Mouse (Mus musculus) adrenal gland, postnatal 4 days (tissue): ENCODE data around the gene Wdcp. TPM values are rescaled to one million over a fixed set of nuclear protein-coding genes. Genes with fewer than 3 reads are reported as not detected.
"Not testable (repeated sequence)": the region's sequence is repeated elsewhere in the genome, so short reads cannot be mapped to it uniquely, and the experiment has no call there.

Experiments used
- DNase-seq, 2 experiments: peaks; one replicate each; pipeline ENCODE4 v3.0.0; 2021 to 2022; ENCODE audit warnings: low spot score in 2 of 2, mixed read lengths in 2 of 2
- long read RNA-seq, 2 experiments: library from polyadenylated mRNA; stranded (forward); transcript quantifications; one replicate each; pipeline ENCODE4 v2.0.0; 2021
- total RNA-seq, 2 experiments: library from RNA; stranded (reverse); gene quantifications; 2 replicates each; pipeline ENCODE4 v1.2.3; 2021

Gene Wdcp
- total RNA-seq: 10 to 100 TPM; 10.8 to 15.5 TPM
- long read RNA-seq, experiment 1, partial matches to known transcripts: 0 of 5 reads
- long read RNA-seq, experiment 1, other reads (novel, unspliced or antisense): 0 of 5 reads
- long read RNA-seq, experiment 2, partial matches to known transcripts: 0 of 1 reads
- long read RNA-seq, experiment 2, other reads (novel, unspliced or antisense): 0 of 1 reads

DNA sequence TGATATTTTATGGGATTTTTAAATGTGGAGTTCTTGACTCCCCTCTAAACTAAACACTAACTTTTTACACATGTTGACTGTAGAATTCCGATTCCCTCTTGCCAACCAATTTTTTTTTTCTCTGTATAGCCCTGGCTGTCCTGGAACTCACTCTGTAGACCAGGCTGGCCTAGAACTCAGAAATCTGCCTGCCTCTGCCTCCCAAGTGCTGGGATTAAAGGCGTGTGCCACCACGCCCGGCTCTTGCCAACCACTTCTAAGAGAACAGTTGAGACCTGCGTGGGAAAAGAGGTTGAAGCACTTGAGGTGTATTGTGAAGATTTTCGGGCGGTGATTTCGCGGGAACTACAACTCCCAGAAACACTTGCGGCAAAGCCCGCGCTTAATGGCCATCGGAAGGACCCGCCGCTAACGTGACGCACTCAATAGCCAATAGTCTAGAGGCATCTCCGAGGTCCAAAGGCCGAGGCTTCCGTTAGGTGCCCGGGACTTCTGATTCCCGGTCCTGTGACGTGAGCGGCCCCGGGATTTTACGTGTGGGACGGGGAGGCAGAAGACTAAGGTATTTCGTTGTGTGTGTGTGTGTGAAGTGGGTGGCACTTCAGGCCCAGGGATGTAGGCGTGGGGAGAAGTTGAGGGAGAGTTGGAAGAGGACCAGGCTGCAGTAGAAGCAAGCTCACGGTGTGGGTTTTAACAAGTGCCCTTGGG, at the start of gene Wdcp:
Gene Wdcp (plus strand): TSS at position 414 of the 708 bp plus-strand sequence.
- DNase-seq: peak; percentile 48 to 71

DNA sequence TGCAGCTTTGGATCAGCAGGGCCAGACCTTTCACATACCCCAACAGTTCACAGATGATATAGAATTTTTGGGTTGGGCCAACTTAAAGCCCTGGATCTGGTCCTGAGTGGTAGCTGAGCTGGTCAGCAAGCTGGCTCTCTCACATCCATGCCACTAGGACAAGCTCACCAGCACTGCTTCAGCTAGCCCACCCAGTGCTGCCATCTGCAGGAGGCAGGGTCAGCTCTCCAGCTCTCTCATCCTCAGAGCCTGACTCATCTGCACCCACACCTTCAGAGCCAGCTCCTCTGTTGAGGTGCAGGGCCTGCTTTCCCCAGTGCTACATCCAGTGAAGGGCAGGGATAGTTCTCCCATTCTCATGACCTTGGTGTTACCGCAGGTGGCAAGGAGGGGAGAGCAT, 49.4 kb upstream of the Wdcp start:
- DNase-seq: no peak

DNA sequence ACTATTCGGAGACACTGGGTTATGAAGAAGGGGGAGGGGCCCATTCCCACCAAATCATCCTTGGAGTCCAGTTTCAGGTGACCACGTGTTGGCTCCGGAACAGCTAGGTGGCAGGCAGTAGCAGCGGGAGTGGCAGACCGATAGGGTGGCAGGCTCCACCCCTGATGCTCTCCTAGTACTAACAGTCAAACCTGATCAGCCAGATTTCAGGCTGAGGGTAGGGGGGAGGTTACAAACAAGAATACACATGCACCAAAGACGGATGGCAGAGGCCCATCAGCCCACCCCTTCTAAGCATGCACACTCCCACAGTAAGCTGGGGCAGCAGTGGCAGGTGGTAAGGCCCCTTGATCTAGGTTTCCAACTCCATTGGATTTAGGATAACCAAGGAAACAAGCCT, 45.6 kb upstream of the Wdcp start:
- not testable (repeated sequence) for DNase-seq

DNA sequence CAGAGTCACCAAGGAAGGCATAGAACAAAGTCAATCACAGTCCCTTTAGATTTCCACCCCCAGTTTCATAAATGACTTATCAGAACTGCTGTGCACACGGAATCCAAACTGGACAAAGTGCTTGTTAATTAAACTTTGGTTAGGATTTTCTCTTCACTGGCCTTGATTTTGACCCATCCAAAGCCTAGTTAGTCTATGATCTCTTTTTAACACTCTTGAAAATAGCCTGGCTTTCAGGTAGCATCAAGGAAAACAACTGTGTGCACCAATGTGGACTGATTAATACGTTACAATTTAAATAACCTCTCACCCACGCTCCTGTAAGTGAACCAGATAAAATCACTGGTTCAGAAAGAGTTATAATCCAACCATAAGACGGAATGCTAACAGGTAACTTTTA, 32.1 kb upstream of the Wdcp start:
- DNase-seq: no peak

DNA sequence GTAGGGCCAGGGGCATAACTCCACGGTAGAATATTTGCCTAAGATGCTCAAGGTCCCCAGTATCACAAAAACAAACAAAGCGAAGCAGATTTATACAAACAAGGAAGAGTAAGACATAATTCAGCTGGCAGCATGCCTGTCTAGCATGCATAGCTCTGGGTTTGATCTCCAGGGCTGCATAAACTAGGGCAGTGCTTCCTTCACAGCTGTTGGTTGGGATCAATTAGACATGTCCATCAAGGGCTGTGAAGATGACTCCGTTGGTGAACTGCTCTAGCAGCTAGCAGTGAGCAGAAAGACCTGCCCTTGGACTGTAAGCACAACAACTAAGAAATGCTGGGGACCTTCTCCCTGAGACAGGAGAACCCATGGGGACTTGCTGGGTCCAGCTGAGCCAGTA, 31.4 kb upstream of the Wdcp start:
- no peak for DNase-seq

DNA sequence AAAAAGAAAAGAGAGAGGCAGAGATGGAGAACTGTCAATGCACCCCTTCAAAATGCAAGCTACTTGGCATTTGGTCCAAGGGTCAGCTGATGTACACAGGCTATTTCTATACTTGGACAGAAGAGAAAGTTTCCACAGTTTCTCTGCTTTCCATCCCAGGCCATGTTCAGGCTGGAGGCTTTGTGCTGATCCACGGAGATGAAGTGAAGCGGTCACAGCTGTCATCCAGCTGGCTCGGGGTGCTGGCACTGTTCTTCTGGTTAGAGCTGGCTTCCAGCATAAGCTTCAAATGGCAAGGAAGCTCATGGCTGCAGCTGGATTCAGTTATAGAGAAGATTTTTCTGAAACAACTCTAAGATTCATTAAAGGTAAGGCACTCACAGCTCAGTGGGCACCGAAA, 29.5 kb upstream of the Wdcp start:
- DNase-seq: no peak

DNA sequence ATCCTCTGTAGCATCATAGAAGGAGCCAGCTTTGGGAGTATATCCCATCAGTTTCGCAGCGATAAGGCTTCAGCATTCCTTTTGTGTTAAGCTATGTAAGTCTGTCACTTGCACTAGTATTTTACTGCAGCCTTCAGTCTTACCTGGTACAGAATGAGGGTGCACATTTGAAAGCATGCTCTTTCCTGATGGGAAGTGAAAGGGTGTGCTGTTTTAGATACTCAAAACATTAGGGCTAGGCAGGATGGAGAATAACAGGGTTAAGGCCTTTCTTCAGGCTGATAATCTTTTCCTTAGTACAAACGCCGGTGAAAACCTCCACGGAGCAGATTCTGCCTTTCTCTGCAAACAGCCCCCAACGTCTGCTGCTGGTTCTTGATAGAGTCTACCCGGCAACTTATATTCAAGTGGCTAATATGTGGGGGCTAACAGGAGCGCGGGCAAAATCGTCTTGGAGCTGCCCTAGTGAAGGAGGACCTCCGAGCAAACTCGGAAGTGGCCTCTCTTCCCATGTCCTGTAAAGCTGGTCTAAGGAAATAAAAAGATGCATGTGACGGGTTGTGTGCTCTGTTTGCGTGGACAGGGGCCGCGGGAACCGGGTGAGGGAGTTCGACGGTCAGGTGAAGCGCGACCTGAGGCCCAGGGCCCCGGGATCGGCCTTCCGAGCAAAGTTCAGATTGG, 26.3 kb upstream of the Wdcp start:
- DNase-seq: no peak

DNA sequence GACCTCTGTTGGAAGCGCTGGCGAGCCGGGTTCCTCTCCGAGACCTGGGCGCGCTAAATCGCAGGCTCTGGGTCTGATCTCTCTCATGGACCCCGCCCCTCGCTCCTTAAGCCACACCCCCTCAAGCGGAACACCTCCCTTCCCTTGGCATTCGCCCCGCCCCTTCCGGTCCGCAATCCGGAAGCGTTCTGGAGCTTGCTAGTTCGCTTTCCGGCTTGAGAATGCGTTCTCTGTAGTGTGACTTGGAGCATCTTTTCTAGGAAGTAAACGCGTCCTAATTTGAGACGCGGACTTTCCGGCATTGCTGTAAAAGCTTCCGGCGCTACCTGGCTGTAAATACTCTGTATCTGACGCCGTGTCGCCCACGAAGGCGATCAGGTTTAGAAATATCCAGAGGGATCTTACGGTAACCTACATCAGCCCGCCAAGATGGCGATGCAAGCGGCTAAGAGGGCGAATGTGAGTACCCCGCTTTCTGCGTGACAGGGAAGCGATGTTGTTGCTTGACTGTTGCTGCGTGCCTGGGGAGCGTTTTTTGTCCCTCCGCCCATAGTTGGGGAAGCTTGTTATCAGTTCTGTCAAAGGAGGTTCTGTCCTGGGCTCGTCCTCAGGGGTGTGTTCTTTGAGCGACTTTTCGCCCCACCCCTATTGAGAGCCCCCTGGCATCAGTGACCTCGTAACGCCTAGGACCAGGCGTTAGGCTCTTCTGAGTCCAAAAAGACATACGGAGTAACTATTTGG, 25.6 kb upstream of the Wdcp start, which contains the start of gene Sf3b6:
Gene Sf3b6 (plus strand): TSS at position 184 of the 741 bp plus-strand sequence.
- peak; percentile 96 to 99 for DNase-seq

DNA sequence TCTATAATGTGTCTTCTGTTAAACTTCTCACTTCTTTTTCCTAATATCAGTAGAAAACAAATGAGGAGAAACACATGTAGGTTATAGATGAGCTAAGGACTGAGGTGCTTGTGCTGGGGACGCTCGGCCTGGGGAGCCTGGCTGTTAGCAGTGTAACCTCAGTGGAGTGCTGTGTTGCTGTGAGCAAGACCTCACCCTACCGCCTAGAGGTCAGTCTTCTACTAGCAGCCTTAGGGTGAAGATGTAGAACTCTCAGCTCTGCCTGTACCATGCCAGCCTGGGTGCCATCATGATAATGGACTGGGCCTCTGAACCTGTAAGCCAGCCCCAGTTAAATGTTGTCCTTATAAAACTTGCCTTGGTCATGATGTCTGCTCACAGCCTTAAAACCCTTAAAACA, 15.8 kb upstream of the Wdcp start:
- no peak for DNase-seq

DNA sequence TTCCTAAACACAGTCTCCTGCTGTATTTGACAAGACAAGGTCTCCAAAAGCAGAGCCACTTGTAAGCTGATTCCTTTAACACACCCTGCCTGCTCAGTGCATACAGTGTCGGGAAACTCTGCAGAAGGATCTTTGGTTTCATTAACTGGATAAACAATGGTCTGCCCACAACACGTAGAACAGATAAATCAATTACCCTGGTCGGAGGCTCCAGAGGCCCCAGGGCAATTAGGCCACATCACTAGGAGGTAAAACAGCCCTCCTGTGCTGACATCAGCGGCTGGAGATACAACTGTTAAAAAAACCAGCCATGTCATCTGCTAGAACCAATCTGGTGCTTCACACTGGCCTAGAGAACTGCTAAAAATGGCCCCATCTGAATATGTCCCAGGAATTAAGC, 6.1 kb upstream of the Wdcp start:
- no peak for DNase-seq

DNA sequence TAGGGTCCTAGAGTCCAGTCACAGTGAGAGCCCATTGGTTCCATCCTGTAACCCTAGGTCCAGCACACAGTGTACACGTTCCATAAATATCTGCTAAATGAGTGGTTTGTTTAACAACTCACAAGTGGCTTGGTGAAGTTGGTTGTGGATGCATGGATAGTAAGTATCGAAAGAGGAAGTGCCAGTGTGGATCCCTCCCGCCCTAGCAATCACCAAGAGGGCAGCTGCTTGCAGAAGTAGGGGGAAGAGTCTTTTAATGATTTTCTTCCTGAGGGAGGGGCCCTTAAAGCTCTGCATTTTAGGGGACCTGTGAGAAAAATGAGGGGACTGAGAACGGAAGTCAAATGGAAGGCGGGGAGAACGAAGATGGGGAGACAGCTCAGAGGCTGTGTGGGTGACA, 3.1 kb upstream of the Wdcp start:
- DNase-seq: no peak

DNA sequence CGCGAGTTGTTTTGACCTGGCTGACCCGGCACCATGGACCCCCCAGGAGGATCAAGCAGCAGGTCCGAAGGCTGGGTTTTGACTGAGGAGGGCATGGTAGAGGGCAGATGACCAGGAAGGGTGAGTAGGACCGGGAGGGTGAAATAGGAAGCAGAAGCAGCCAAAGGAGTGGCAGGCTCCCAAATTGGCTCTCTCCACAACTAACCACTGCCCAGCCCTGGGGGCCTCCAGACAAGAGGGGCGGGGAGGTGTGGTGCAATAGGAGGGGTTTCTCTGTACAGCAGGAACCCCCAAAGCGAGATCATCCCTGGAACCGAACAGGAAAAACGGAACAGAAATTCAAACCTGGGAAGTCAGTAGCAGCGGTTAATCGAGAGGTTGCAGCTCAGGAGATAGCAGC, 2.4 kb upstream of the Wdcp start:
- DNase-seq: no peak

DNA sequence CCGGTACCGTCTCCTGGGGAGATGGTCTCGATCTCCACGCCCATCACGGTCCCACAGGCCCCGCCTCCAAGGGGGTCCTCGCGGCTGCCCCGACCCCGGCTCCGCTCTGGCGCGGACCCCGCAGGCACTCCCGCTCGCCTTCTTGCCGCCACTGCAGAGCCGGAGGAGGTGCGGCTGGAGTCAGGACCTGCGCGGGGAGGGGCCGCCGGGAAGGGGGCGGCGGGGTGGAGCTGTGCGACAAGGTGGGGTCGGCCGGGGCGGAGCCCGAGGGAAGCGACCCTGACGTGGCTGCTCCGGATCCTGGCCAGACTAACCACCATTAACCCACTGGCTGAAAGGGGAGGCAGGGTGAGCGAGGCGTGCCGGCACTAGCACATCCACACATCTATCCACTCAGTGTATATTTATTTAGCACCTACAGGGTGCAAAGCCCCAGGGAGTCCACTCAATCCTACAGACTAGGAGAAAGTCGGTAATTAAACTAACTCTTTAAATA, 1.7 kb upstream of the Wdcp start, which contains the start of gene Fkbp1b:
Gene Fkbp1b (minus strand): TSS at position 200 of the 496 bp plus-strand sequence.
- peak in 1 of 2 experiments; percentile 10 for DNase-seq

DNA sequence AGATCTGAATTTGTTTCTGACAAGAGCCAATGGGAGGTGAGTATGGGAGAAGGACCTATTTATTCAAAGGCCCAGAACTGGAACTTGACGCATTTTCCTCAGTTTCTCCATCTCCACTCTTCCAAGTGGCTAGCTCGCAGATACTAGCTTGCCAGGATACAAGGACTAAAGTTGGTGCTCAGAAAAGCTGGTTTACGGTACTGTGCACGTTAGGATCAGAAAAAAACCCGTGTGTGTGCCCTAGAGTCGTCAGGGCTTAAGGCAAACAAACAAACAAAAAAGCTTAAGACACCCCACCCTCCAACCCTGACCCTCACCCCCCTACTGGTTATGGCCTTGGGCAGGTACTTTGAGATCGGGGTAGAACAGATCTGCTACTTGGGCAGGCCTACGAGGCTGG, 647 bp upstream of the Wdcp start:
- DNase-seq: no peak

DNA sequence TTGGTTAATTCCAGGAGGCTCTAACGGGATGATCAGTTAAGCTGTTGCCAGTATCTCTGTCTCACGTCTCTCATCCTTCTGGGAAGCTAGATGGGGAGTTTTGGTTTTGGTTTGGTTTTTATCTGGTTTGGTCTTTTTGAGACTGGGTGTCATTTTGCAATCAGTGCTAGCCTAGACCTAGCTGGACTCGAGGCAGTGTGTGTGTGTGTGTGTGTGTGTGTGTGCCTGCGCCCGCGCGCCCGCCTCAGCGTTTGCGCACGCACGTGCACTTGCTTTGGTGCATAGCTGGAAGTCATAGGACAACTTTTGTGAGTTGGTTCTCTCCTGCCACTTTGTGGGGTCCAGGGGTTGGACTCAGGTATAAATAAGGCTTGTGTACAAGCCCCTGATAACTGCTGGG, 638 bp downstream of the Wdcp start:
- DNase-seq: no peak

DNA sequence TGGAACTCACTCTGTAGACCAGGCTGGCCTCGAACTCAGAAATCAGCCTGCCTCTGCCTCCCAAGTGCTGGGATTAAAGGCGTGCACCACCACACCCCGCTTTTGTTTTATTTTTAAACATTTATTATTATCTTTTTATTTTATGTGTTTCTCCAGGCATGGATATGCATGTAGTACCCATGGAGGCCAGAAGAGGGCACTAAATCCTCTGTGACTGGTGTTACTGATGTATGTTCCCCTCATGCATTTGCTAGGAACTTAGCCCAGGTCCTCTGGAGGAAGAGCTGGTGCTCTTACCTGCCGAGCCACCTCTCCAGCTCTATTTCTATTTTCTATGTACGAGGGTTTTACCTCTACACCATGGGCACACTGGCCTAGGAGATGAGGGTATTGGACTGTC, 13.1 kb downstream of the Wdcp start:
- DNase-seq: no peak

DNA sequence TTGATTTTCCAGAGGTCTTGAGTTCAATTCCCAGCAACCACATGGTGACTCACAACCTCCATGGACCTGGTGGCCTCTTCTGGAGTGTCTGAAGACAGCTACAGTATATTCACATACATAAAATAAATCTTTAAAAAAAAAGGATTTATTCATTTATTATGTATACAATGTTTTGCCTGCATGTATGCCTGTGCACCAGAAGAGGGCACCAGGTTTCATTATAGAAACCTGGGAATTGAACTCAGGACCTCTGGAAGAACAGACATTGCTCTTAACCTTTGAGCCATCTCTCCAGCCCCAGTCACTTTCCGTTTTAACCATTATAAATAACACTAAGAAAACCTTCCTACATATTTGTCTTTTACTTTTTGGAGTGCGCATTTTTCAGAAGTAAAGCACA, 13.7 kb downstream of the Wdcp start:
- no peak for DNase-seq

DNA sequence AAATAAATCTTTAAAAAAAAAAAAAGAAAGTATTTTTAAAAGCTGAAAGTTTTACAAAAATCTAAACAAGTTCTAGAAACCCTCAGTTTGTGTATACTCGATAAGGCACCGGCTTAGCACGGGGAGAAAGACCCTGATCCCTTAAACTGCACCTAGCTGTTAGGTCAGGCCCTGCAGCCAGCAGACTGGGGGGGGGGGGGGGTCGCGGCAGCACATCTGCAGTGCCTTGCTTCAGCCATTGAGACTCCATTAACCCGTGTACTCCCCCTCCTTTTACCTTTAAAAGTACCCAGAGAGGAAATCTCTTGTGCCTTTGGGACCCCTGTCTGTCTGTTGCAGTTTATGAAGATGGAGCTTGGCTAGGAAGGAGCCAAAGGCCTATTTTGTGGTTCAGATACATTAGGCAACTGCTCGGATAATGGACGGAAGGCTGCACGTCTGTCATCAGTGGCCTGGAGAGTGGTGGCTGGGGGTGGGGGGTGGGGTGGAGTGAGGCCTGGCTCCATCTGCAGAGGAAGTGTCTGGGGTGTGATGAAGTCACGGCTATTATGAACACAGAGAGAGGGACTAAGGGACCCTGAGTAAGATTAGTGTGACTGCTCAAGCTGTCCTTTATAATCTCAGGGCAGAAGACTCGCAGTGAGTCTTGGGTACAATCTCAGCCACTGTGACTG, 16.3 kb downstream of the Wdcp start:
- no peak for DNase-seq

DNA sequence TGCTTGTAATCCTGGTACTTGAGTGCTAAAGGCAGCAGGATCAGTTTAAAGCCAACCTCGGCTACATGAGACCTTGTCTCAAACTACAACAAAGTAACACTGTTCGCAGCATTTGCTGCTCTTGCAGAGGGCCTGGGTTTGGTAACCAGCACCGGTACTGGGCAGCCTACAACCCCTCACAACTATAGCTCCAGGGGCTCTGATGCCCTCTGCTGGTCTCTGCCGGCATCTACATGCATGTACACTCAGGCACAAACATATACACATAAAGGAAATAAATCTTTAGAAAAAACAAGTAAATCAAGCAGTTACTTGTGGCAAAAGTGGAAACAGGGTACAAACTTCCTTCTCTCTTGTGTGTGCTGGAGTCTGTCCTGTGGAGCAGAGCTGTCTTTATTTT, 19.6 kb downstream of the Wdcp start:
- no peak for DNase-seq

DNA sequence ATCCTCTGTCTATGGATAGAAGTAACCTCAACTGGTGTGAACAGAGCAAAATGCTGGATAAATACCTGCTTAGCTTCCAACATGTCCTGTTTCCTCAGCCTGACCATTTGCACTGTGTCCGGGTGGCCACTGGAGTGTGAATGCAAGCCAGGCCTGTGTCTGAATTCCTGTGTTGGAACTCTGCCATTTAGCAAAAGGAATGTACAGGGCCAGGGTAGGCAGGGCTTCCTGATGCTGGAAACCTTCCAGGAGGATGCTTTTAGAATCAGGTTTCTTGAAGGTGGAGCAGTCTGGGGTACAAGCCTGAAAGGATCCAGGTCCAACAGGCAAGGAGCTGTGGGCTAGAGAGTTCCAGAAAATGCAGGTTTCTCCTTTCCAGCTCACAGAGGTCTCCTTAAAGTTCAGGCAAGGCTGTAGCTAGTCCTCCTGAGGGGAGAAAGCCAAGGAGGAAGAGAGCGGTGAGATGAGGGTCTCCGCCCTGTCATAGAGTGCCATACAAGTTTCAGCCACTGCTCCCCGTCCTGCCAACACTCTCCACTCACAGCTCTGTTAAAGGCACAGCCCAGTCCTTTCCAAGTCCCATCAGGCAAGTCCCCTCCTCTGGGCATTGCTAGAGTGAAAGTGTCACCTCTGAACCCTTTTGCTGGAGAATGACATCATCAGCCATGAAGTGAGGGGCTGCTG, 20.7 kb downstream of the Wdcp start:
- no peak for DNase-seq

DNA sequence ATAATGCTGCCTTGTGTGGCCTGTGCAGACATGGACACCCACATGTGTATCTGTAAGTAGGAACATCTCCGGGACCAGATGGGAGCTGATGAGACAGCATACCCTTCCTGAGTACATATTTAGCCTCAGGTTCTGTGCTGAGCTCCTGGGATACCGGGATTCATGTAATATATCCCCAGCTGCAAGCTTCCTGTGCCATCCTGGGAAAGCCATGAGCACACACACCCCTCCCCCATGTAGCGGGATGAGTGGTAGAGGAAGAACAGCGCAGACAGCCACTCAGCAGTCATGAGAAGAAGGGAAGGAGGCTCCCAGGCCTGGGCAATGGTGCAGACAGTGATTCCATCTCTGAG, 21.2 kb downstream of the Wdcp start:
- no peak for DNase-seq
